Mouse (Mus musculus) bone marrow, adult 2 months (tissue): Measurements from ENCODE around the gene Loxl4.

Source experiments
- CTCF ChIP-seq: fragments of 200-500 bp; IDR thresholded peaks from 2 replicates; pipeline ENCODE4 v1.5.1; 2011; ENCODE audit warnings: low read length, control low read depth; ENCODE audit not compliant: control insufficient read depth, insufficient read depth
- POLR2A ChIP-seq: fragments of 200-500 bp; IDR thresholded peaks from 2 replicates; pipeline ENCODE4 v1.6.1; 2011; ENCODE audit warnings: low read depth, mild to moderate bottlenecking, control low read depth, low read length, borderline replicate concordance; ENCODE audit not compliant: control insufficient read depth

- TF ChIP-seq CTCF (no peak), POLR2A (no peak)
Measured at GRCm38 (mm10) chr19:42589246-42589645, 23.4 kb downstream of the Loxl4 start.
